Mouse (Mus musculus) stomach, embryonic 14.5 days (tissue): Measurements from ENCODE around the gene Wnt16. TPM values are rescaled to one million over a fixed set of nuclear protein-coding genes. Genes with fewer than 3 reads are reported as not detected.
A peak's percentile ranks its signal among the peaks of the same experiment; 100 is the strongest.

Source experiments
- ATAC-seq: fragments of 200-750 bp; cut with Nextera tagmentation; 2 replicates; pipeline ENCODE4 v1.8.0; 2017; ENCODE audit warnings: low read depth, moderate TSS enrichment; ENCODE audit not compliant: insufficient number of reproducible peaks, insufficient read depth, low FRiP score
- H3K27ac ChIP-seq: fragments of 300-500 bp; sonication (generic); 2 replicates; pipeline ENCODE4 v1.5.1; 2014; ENCODE audit warnings: mild to moderate bottlenecking, low read length, moderate library complexity, mixed read lengths
- H3K27me3 ChIP-seq: fragments of 300-500 bp; sonication (generic); 2 replicates; pipeline ENCODE4 v1.6.1; 2014; ENCODE audit warnings: low read length, control low read depth, mixed read lengths; ENCODE audit not compliant: control insufficient read depth, insufficient read depth
- H3K36me3 ChIP-seq: fragments of 300-500 bp; sonication (generic); 2 replicates; pipeline ENCODE4 v1.6.1; 2014; ENCODE audit warnings: mild to moderate bottlenecking, control low read depth, low read length, moderate library complexity, mixed read lengths; ENCODE audit not compliant: control insufficient read depth, insufficient read depth
- H3K4me1 ChIP-seq: fragments of 300-500 bp; sonication (generic); 2 replicates; pipeline ENCODE4 v1.6.1; 2014; ENCODE audit warnings: low read length, control low read depth, mixed read lengths; ENCODE audit not compliant: control insufficient read depth, insufficient read depth
- H3K4me2 ChIP-seq: fragments of 300-500 bp; sonication (generic); replicated peaks from 2 replicates; pipeline ENCODE4 v1.6.1; 2014; ENCODE audit warnings: low read depth, low read length, control low read depth
- H3K4me3 ChIP-seq: fragments of 300-500 bp; sonication (generic); 2 replicates; pipeline ENCODE4 v1.5.1; 2014; ENCODE audit warnings: low read depth, low read length, control low read depth
- H3K9ac ChIP-seq: fragments of 300-500 bp; sonication (generic); replicated peaks from 2 replicates; pipeline ENCODE4 v1.6.1; 2014; ENCODE audit warnings: low read depth, mild to moderate bottlenecking, control low read depth, low read length, moderate library complexity, mixed read lengths
- H3K9me3 ChIP-seq: fragments of 300-500 bp; sonication (generic); 2 replicates; pipeline ENCODE4 v1.6.1; 2016; ENCODE audit warnings: low read depth, low read length, control low read depth; ENCODE audit not compliant: control insufficient read depth
- WGBS: fragments of 180-500 bp; shearing (Covaris S2); extraction: QIAGEN DNeasy Blood & Tissue Kit; methylation state at CpG from one replicate; pipeline ENCODE4 v1.1.7; 2014; 5-methylcytosine and 5-hydroxymethylcytosine counted together
- polyA plus RNA-seq: library from polyadenylated mRNA; unstranded; fragments of >200 nt; fragmentation: Nextera tagmentation; extraction: Ambion mirVana; gene quantifications from 2 replicates; pipeline ENCODE4 v1.2.1, GENCODE M21; 2014

The Wnt16 gene
- polyA plus RNA-seq, 1 experiment from 2014 or later, result 3.1 TPM

DNA sequence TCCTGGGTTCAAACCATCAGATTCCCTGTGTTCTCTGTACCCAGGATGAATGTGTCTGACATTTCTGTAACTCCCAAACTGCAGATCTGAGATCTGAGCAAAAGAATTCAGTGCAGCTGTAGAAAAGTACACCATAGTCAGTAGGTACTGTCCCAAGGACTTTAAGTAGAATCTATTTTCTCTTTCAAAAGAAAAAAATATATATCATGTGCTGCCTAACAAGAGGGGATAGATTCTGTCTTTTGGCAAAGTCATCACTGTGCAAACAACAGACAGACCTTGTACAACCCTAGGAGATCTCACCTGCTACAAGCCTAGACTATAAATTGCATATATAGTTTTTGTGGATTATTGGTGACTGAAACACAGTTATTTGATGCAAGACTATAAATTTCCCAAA, 19.4 kb upstream of the Wnt16 start:
- H3K27me3 ChIP-seq, result no peaks in the 10 kb centered on the region
- no peaks in the 10 kb centered on the region for H3K4me1 ChIP-seq
- no peak for ATAC-seq
- no peaks in the 10 kb centered on the region for H3K9me3 ChIP-seq
- no peak overlapping the region for H3K9ac ChIP-seq
- no peaks in the 10 kb centered on the region for H3K36me3 ChIP-seq
- no peak overlapping the region for H3K27ac ChIP-seq
- no peak overlapping the region for H3K4me2 ChIP-seq
- no peak overlapping the region for H3K4me3 ChIP-seq

GRCm38 (mm10) chr6:22269840-22270521, 18.0 kb upstream of the Wnt16 start:
- H3K9ac ChIP-seq, result no peak overlapping the region
- H3K9me3 ChIP-seq, result no peaks in the 10 kb centered on the region
- no peaks in the 10 kb centered on the region for H3K4me1 ChIP-seq
- no peaks in the 10 kb centered on the region for H3K27me3 ChIP-seq
- no peak overlapping the region for H3K4me3 ChIP-seq
- H3K36me3 ChIP-seq, result no peaks in the 10 kb centered on the region
- no peak overlapping the region for H3K27ac ChIP-seq
- no peak for ATAC-seq
- H3K4me2 ChIP-seq, result no peak overlapping the region
- WGBS, result 70% methylated on average over 8 of the region's 8 CpGs

DNA sequence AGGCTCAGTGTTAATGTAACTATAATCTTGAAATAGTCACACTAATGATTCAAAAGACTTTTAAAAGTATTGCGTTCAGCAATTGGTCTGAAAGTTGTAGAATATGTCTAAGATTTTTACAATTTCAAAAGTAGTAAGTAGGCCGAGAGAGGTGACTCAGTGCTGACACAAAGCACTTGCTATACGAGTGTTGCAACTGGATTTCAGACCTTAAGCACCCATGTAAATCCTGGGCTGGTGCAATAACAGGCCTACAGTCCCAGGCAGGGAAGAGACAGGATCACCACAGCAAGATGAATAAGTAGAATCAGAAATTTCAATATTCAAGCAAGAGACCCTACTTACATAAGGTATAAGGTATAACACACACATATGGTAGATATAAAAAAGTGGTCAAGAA, 10.1 kb upstream of the Wnt16 start:
- H3K4me1 ChIP-seq, result no peaks in the 10 kb centered on the region
- no peak overlapping the region for H3K4me3 ChIP-seq
- no peak overlapping the region for H3K9ac ChIP-seq
- H3K4me2 ChIP-seq, result no peak overlapping the region
- 87% methylated on average over 3 of the region's 3 CpGs for WGBS
- no peak overlapping the region for H3K27ac ChIP-seq
- no peaks in the 10 kb centered on the region for H3K27me3 ChIP-seq
- no peaks in the 10 kb centered on the region for H3K36me3 ChIP-seq
- H3K9me3 ChIP-seq, result no peaks in the 10 kb centered on the region
- no peak for ATAC-seq

GRCm38 (mm10) chr6:22280217-22280861, 7.7 kb upstream of the Wnt16 start:
- no peaks in the 10 kb centered on the region for H3K36me3 ChIP-seq
- no peak overlapping the region for H3K4me2 ChIP-seq
- no peaks in the 10 kb centered on the region for H3K4me1 ChIP-seq
- no peaks in the 10 kb centered on the region for H3K9me3 ChIP-seq
- no peaks in the 10 kb centered on the region for H3K27me3 ChIP-seq
- H3K9ac ChIP-seq, result no peak overlapping the region
- peak; percentile 75 for ATAC-seq
- WGBS, result 48% methylated on average over 14 of the region's 14 CpGs
- H3K27ac ChIP-seq, result no peak overlapping the region
- H3K4me3 ChIP-seq, result no peak overlapping the region

GRCm38 (mm10) chr6:22282405-22282804, 5.6 kb upstream of the Wnt16 start:
- no peaks in the 10 kb centered on the region for H3K9me3 ChIP-seq
- WGBS, result 88% methylated on average over 4 of the region's 4 CpGs
- no peak for ATAC-seq

DNA sequence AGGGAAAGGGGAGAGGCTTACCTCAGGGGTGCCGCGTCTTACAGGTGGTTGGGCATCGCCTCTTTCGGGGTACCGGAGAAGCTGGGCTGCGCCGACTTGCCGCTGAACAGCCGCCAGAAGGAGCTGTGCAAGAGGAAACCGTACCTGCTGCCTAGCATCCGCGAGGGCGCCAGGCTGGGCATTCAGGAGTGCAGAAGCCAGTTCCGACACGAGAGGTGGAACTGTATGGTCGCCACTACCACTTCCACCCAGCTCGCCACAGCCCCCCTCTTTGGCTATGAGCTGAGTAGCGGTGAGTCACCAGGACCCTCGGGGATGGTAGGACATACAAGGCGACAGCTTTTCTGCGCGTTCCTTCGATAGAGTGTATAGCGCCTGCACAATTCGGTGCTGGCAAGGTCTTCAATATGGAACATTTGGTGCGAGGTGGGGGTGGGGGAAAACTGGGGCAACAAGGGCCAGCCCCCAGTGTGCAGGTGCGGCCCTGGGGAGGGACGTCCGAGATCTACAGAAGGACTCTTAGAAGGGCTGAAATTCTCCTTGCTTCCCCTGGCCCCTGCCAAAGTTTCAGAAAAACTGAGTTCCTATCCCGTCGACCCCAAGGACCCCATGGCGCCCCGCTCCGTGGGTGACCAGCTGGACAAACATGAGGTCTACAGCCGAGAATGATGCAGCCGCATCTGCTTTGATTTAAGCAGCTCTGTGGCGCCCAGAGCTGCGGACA, 872 bp downstream of the Wnt16 start:
- 0 out of 2 replicates have a peak, but pooled peaks cover 8% of the 10 kb centered on the region for H3K27me3 ChIP-seq
- no peaks in the 10 kb centered on the region for H3K36me3 ChIP-seq
- peak overlapping the region; percentile 76 for H3K4me2 ChIP-seq
- H3K27ac ChIP-seq, result no peak overlapping the region
- H3K9ac ChIP-seq, result peak overlapping the region; percentile 21; the same call in 1 of the 2 replicates
- peaks cover 15% of the 10 kb centered on the region for H3K4me1 ChIP-seq
- WGBS, result 1% methylated on average over 38 of the region's 38 CpGs
- H3K9me3 ChIP-seq, result no peaks in the 10 kb centered on the region
- peak; percentile 66 for ATAC-seq
- H3K4me3 ChIP-seq, result peak overlapping the region; percentile 41

More at GRCm38 (mm10) chr6:22282405-22282804, 5.6 kb upstream of the Wnt16 start:
- Histone ChIP-seq H3K4me3 (no peak overlapping the region), H3K27me3 (no peaks in the 10 kb centered on the region), H3K36me3 (no peaks in the 10 kb centered on the region), H3K27ac (no peak overlapping the region), H3K4me2 (no peak overlapping the region), H3K9ac (no peak overlapping the region), H3K4me1 (no peaks in the 10 kb centered on the region)

- Histone ChIP-seq H3K9ac (peak overlapping the region; percentile 21; the same call in 1 of the 2 replicates), H3K27ac (no peak overlapping the region), H3K4me3 (peak overlapping the region; percentile 41), H3K27me3 (0 out of 2 replicates have a peak, but pooled peaks cover 8% of the 10 kb centered on the region), H3K4me2 (peak overlapping the region; percentile 76), H3K4me1 (peaks cover 15% of the 10 kb centered on the region), H3K9me3 (no peaks in the 10 kb centered on the region), H3K36me3 (no peaks in the 10 kb centered on the region)
- ATAC-seq, result no peak
- 3% methylated on average over 21 of the region's 21 CpGs for WGBS
Measured at GRCm38 (mm10) chr6:22289461-22290021, 1.5 kb downstream of the Wnt16 start.

DNA sequence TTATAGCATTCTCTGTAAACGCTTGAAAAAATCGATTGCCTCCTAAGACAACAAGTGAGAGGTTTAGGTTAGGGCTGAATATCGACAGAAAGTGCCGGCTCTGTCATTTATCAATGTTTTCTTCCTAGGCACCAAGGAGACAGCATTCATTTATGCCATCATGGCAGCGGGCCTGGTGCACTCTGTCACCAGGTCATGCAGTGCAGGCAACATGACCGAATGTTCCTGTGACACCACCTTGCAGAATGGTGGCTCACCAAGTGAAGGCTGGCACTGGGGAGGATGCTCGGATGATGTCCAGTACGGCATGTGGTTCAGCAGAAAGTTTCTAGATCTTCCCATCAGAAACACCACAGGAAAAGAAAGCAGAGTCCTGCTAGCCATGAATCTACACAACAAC, 2.8 kb downstream of the Wnt16 start:
- Histone ChIP-seq H3K4me3 (no peak overlapping the region), H3K27me3 (0 out of 2 replicates have a peak, but pooled peaks cover 8% of the 10 kb centered on the region), H3K27ac (no peak overlapping the region), H3K9me3 (no peaks in the 10 kb centered on the region), H3K36me3 (no peaks in the 10 kb centered on the region), H3K4me1 (peaks cover 17% of the 10 kb centered on the region), H3K4me2 (no peak overlapping the region), H3K9ac (no peak overlapping the region)
- WGBS, result 66% methylated on average over 8 of the region's 8 CpGs
- ATAC-seq, result no peak
